Mouse (Mus musculus) frontal cortex, postnatal 36 days (tissue): ENCODE results near the gene Olfr1385.
"Not testable (repeated sequence)": the region's sequence is repeated elsewhere in the genome, so short reads cannot be mapped to it uniquely, and the experiment has no call there.

ENCODE experiments used
- DNase-seq, 2 experiments: peaks; one replicate each; pipeline ENCODE4 v3.0.0; 2022; ENCODE audit warnings: low spot score in 2 of 2

Olfr1385 gene

GRCm38 (mm10) chr11:49488770-49489169 is at the start of gene Olfr1385:
TSS of gene Olfr1385 (plus strand) at chr11:49489070.
- not testable (repeated sequence) for DNase-seq

- no peak for DNase-seq
Observed at GRCm38 (mm10) chr11:49455043-49455442, 33.8 kb upstream of the Olfr1385 start, which contains the start of gene Olfr1387. TSS of gene Olfr1387 (plus strand) at chr11:49455343.

DNA sequence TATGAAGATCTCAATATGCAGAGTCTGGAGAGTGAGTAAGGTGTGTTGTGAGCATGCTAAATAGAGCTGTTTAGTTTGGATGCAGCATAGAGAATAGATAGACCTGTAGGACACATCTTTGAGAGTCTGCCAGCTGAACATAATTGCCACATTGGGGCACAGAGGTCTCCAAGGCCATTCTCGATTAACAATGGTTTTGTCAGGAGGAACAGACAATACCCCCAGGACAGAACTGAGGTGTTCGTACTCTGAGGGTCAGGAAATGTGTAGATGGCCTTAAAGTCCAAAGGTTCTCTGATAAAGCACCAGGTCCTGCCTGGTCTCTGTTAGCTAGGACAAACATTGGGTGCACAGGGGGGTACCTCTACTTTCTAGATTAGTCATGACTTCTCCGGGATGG is 24.1 kb upstream of the Olfr1385 start, which contains the start of gene Olfr1386:
Gene Olfr1386, plus strand, starts transcription at position 301 of the 400 bp plus-strand sequence.
- not testable (repeated sequence) for DNase-seq

DNA sequence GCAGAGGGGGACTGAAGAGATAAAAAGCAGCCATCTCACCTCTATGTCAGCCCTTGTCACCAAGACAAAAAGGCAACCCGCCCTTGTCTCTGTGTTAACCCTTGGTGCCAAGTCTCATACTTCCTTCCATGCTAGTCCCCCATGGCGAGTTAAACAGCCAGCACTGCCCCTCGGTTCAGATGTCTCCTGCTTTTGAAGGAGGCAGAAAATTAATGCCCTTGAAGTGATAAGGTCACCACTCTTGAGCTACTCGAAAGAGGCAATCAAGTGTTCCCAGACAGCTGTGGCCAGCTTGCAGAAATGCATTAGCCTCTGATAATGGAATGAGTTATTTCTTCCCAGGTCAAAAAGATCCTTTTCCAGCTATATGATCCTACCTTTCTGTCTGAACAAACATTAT is 2.9 kb upstream of the Olfr1385 start:
- no peak for DNase-seq

- DNase-seq = peak in 1 of 2 experiments; percentile 34
Observed at GRCm38 (mm10) chr11:49518086-49518485, 29.2 kb downstream of the Olfr1385 start.

- no peak for DNase-seq
Observed at GRCm38 (mm10) chr11:49519348-49519747, 30.5 kb downstream of the Olfr1385 start, which contains the start of gene Olfr1383. TSS of gene Olfr1383 (plus strand) at chr11:49519648.

GRCm38 (mm10) chr11:49527947-49528346 is 39.1 kb downstream of the Olfr1385 start, which contains the start of gene Olfr1382:
TSS of gene Olfr1382 (plus strand) at chr11:49528247.
- DNase-seq = no peak

DNA sequence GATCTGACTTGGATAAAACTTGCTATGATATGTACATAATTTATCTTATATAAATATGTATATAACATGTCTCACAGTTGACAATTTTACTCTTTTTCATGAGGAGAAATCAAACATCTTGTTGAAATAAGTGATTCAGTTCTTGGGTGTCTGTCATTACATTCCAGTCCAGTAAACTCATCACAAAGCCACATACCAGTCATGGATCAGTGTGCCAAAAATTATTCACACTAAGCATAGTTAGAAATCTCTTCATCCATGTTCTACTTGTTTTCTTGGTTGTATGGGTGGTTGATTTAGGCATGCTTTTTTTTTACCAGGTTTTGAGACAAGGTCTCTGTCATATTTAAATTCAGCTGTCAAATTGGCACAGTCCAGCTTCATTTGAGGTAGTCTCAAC is 43.9 kb downstream of the Olfr1385 start:
- DNase-seq = no peak

GRCm38 (mm10) chr11:49536631-49537030 is 47.8 kb downstream of the Olfr1385 start:
- peak; percentile 21 to 68 for DNase-seq

- DNase-seq = not testable (repeated sequence)
Observed at GRCm38 (mm10) chr11:49543149-49543548, 54.3 kb downstream of the Olfr1385 start, which contains the start of gene Olfr1381. TSS of gene Olfr1381 (plus strand) at chr11:49543449.
